Mouse (Mus musculus): ENCODE data around the gene Foxp2.

The Foxp2 gene

GRCm38 (mm10) chr6:15101548-15101947 lies 200.4 kb downstream of the Foxp2 start:
- no peak for DNase-seq (ENCODE audit: low read depth, low spot score)

GRCm38 (mm10) chr6:15120916-15121315 lies 219.8 kb downstream of the Foxp2 start:
- DNase-seq (ENCODE audit: low read depth, low spot score): no peak

GRCm38 (mm10) chr6:15121339-15121738 lies 220.2 kb downstream of the Foxp2 start:
- no peak for DNase-seq (ENCODE audit: low read depth, low spot score)

- no peak for DNase-seq (ENCODE audit: low read depth, low spot score)
Measured at GRCm38 (mm10) chr6:15130142-15130541, 229.0 kb downstream of the Foxp2 start.

- no peak for DNase-seq (ENCODE audit: low read depth, low spot score)
Measured at GRCm38 (mm10) chr6:15142094-15142493, 240.9 kb downstream of the Foxp2 start.

- no peak for DNase-seq (ENCODE audit: low read depth, low spot score)
Measured at GRCm38 (mm10) chr6:15151619-15152018, 250.5 kb downstream of the Foxp2 start.

- DNase-seq (ENCODE audit: low read depth, low spot score): peak; percentile 6
Measured at GRCm38 (mm10) chr6:15163508-15164053, 262.4 kb downstream of the Foxp2 start.

GRCm38 (mm10) chr6:15176754-15177153 lies 275.6 kb downstream of the Foxp2 start:
- no peak for DNase-seq (ENCODE audit: low read depth, low spot score)

- no peak for DNase-seq (ENCODE audit: low read depth, low spot score)
Measured at GRCm38 (mm10) chr6:15192877-15193276, 291.7 kb downstream of the Foxp2 start.

GRCm38 (mm10) chr6:15242176-15242942 lies 341.2 kb downstream of the Foxp2 start:
- DNase-seq (ENCODE audit: low read depth, low spot score): no peak

- DNase-seq (ENCODE audit: low read depth, low spot score): no peak
Measured at GRCm38 (mm10) chr6:15257393-15257792, 356.2 kb downstream of the Foxp2 start.

- no peak for DNase-seq (ENCODE audit: low read depth, low spot score)
Measured at GRCm38 (mm10) chr6:15257893-15258292, 356.7 kb downstream of the Foxp2 start.

- DNase-seq (ENCODE audit: low read depth, low spot score): no peak
Measured at GRCm38 (mm10) chr6:15268136-15268535, 367.0 kb downstream of the Foxp2 start.

- DNase-seq (ENCODE audit: low read depth, low spot score): no peak
Measured at GRCm38 (mm10) chr6:15285213-15285612, 384.1 kb downstream of the Foxp2 start.

- no peak for DNase-seq (ENCODE audit: low read depth, low spot score)
Measured at GRCm38 (mm10) chr6:15294081-15294480, 392.9 kb downstream of the Foxp2 start.

GRCm38 (mm10) chr6:15299279-15299678 lies 398.1 kb downstream of the Foxp2 start:
- DNase-seq (ENCODE audit: low read depth, low spot score): no peak

GRCm38 (mm10) chr6:15310671-15311070 lies 409.5 kb downstream of the Foxp2 start:
- no peak for DNase-seq (ENCODE audit: low read depth, low spot score)

- no peak for DNase-seq (ENCODE audit: low read depth, low spot score)
Measured at GRCm38 (mm10) chr6:15316948-15317347, 415.8 kb downstream of the Foxp2 start.

- DNase-seq (ENCODE audit: low read depth, low spot score): no peak
Measured at GRCm38 (mm10) chr6:15318343-15318742, 417.2 kb downstream of the Foxp2 start.

GRCm38 (mm10) chr6:15321551-15321974 lies 420.4 kb downstream of the Foxp2 start:
- no peak for DNase-seq (ENCODE audit: low read depth, low spot score)

- DNase-seq (ENCODE audit: low read depth, low spot score): no peak
Measured at GRCm38 (mm10) chr6:15323099-15323498, 421.9 kb downstream of the Foxp2 start.

GRCm38 (mm10) chr6:15347705-15348104 lies 446.6 kb downstream of the Foxp2 start:
- DNase-seq (ENCODE audit: low read depth, low spot score): no peak

- no peak for DNase-seq (ENCODE audit: low read depth, low spot score)
Measured at GRCm38 (mm10) chr6:15355852-15356251, 454.7 kb downstream of the Foxp2 start.

Measured in CD4-positive helper T cell, adult 2 months (primary cell).